Mouse (Mus musculus) MEL (cell line): ENCODE data around the gene Zkscan17. TPM values are rescaled to one million over a fixed set of nuclear protein-coding genes. Genes with fewer than 3 reads are reported as not detected.
"Not testable (repeated sequence)": the region's sequence is repeated elsewhere in the genome, so short reads cannot be mapped to it uniquely, and the experiment has no call there.

ENCODE experiments used
- DNase-seq: peaks from one replicate; pipeline ENCODE4 v3.0.0; 2011; ENCODE audit warnings: low read depth, low spot score
- H3K27ac ChIP-seq: 2 replicates; pipeline ENCODE4 v1.5.1; 2012; ENCODE audit warnings: low read depth, mild to moderate bottlenecking, control low read depth, low read length, moderate library complexity; ENCODE audit not compliant: control insufficient read depth
- H3K27me3 ChIP-seq, 2 experiments: fragments of 150-350 bp in 1 of 2; sonication (generic) in 1 of 2; 2 replicates each; pipeline ENCODE4 v1.6.1; 2012; ENCODE audit warnings: low read length in 2 of 2, mild to moderate bottlenecking in 2 of 2, improper control_type of control experiment in 1 of 2, moderate library complexity in 1 of 2; ENCODE audit not compliant: insufficient read depth in 2 of 2, control insufficient read depth in 1 of 2
- H3K36me3 ChIP-seq, 2 experiments: 2 replicates each; pipeline ENCODE4 v1.6.1; 2012 to 2014; ENCODE audit warnings: low read length in 2 of 2, improper control_type of control experiment in 1 of 2, inconsistent platforms in 1 of 2, mild to moderate bottlenecking in 1 of 2; ENCODE audit not compliant: insufficient read depth in 2 of 2, control insufficient read depth in 1 of 2
- H3K4me1 ChIP-seq, 2 experiments: fragments of 150-350 bp in 1 of 2; sonication (generic) in 1 of 2; 2 replicates each; pipeline ENCODE4 v1.6.1; 2012; ENCODE audit warnings: low read length in 2 of 2, improper control_type of control experiment in 1 of 2, mild to moderate bottlenecking in 1 of 2; ENCODE audit not compliant: insufficient read depth in 2 of 2, control insufficient read depth in 1 of 2
- H3K4me3 ChIP-seq, 2 experiments: fragments of 150-350 bp in 1 of 2; sonication (generic) in 1 of 2; 2 replicates each; pipeline ENCODE4 v1.5.1; 2012; ENCODE audit warnings: low read depth in 2 of 2, low read length in 2 of 2, mild to moderate bottlenecking in 2 of 2, moderate library complexity in 2 of 2, control low read depth in 1 of 2, improper control_type of control experiment in 1 of 2; ENCODE audit not compliant: control insufficient read depth in 1 of 2, insufficient read depth in 1 of 2
- H3K79me2 ChIP-seq: 2 replicates; pipeline ENCODE4 v1.6.1; 2012; ENCODE audit warnings: mild to moderate bottlenecking, low read length, moderate library complexity; ENCODE audit not compliant: control insufficient read depth, poor library complexity, insufficient read depth
- H3K9ac ChIP-seq: 2 replicates; pipeline ENCODE4 v1.6.1; 2012; ENCODE audit warnings: low read depth, mild to moderate bottlenecking, control low read depth, low read length, moderate library complexity; ENCODE audit not compliant: control insufficient read depth, poor library complexity, severe bottlenecking
- H3K9me3 ChIP-seq: fragments of 150-350 bp; sonication (generic); replicated peaks from 2 replicates; pipeline ENCODE4 v1.6.1; 2012; ENCODE audit warnings: mild to moderate bottlenecking, low read length, improper control_type of control experiment, moderate library complexity; ENCODE audit not compliant: insufficient read depth
- BHLHE40 ChIP-seq: IDR thresholded peaks from 2 replicates; pipeline ENCODE4 v1.6.1; 2012; ENCODE audit warnings: low read depth, mild to moderate bottlenecking, inconsistent platforms, low read length, improper control_type of control experiment, borderline replicate concordance
- CTCF ChIP-seq, 3 experiments: IDR thresholded peaks in 2 of 3; conservative IDR thresholded peaks in 1 of 3; 2 replicates each; pipeline ENCODE4 v1.5.1; 2011 to 2012; ENCODE audit warnings: low read length in 3 of 3, low read depth in 2 of 3, mild to moderate bottlenecking in 2 of 3, improper control_type of control experiment in 1 of 3, inconsistent platforms in 1 of 3, mixed read lengths in 1 of 3, moderate library complexity in 1 of 3; ENCODE audit not compliant: control insufficient read depth in 1 of 3, insufficient read depth in 1 of 3, poor library complexity in 1 of 3, severe bottlenecking in 1 of 3
- ELF1 ChIP-seq: IDR thresholded peaks from 2 replicates; pipeline ENCODE4 v1.6.1; 2014; ENCODE audit warnings: low read depth, mild to moderate bottlenecking, inconsistent platforms, low read length, improper control_type of control experiment, moderate library complexity
- EP300 ChIP-seq, 2 experiments: IDR thresholded peaks; 2 replicates each; pipeline ENCODE4 v1.6.1; 2011; ENCODE audit warnings: improper control_type of control experiment in 2 of 2, low read length in 2 of 2, low read depth in 1 of 2, mild to moderate bottlenecking in 1 of 2
- MXI1 ChIP-seq: IDR thresholded peaks from 2 replicates; pipeline ENCODE4 v1.6.1; 2011; ENCODE audit warnings: mild to moderate bottlenecking, low read depth, low read length, improper control_type of control experiment
- MYC ChIP-seq: IDR thresholded peaks from 2 replicates; pipeline ENCODE4 v1.6.1; 2011; ENCODE audit warnings: low read depth, mild to moderate bottlenecking, low read length, improper control_type of control experiment, moderate library complexity
- RCOR1 ChIP-seq: IDR thresholded peaks from 2 replicates; pipeline ENCODE4 v1.6.1; 2012; ENCODE audit warnings: low read depth, mild to moderate bottlenecking, inconsistent platforms, low read length, improper control_type of control experiment
- SIN3A ChIP-seq: IDR thresholded peaks from 2 replicates; pipeline ENCODE4 v1.6.1; 2012; ENCODE audit warnings: low read length, improper control_type of control experiment, inconsistent platforms
- USF2 ChIP-seq, 2 experiments: IDR thresholded peaks; 2 replicates each; pipeline ENCODE4 v1.6.1; 2011 to 2012; ENCODE audit warnings: improper control_type of control experiment in 2 of 2, low read length in 2 of 2, borderline replicate concordance in 1 of 2, inconsistent platforms in 1 of 2, low read depth in 1 of 2, mild to moderate bottlenecking in 1 of 2; ENCODE audit not compliant: insufficient read depth in 1 of 2
- ZKSCAN1 ChIP-seq: IDR thresholded peaks from 2 replicates; pipeline ENCODE4 v1.6.1; 2012; ENCODE audit warnings: low read depth, mild to moderate bottlenecking, inconsistent platforms, low read length, improper control_type of control experiment, moderate library complexity
- ZNF384 ChIP-seq: IDR thresholded peaks from 2 replicates; pipeline ENCODE4 v1.6.1; 2012; ENCODE audit warnings: low read depth, mild to moderate bottlenecking, inconsistent platforms, low read length, improper control_type of control experiment
- polyA plus RNA-seq, 2 experiments: library from polyadenylated mRNA; stranded (reverse) in 1 of 2; unstranded in 1 of 2; fragments of >175 nt in 1 of 2; fragments of >200 nt in 1 of 2; gene quantifications; 2 replicates each; pipeline versions ENCODE4 v1.2.1 to v1.2.4; 2012; ENCODE audit warnings: low replicate concordance in 2 of 2, low read depth in 1 of 2; ENCODE audit not compliant: insufficient read length in 2 of 2, insufficient read depth in 1 of 2, missing spikeins in 1 of 2
- total RNA-seq: library from RNA; depleted of rRNA; stranded (reverse); fragments of 300-350 nt; gene quantifications from 2 replicates; pipeline ENCODE4 v1.2.3, GENCODE M21; 2012; rRNA removed

Gene Zkscan17
- 31.7 and 31.8 TPM in 2 replicates for total RNA-seq
- 10 to 100 TPM in 1 of 2 experiments, not detected in 1; 49.6 TPM for polyA plus RNA-seq

GRCm38 (mm10) chr11:59526472-59527080 lies at the start of gene Zkscan17:
TSS of gene Zkscan17 (minus strand) at chr11:59526751.
- H3K79me2 ChIP-seq, result no peaks in the 10 kb centered on the region
- peaks cover 2% of the 10 kb centered on the region in 2 experiments; a peak in 1 of 4 replicates for H3K27me3 ChIP-seq
- no peaks in the 10 kb centered on the region for H3K9me3 ChIP-seq
- DNase-seq, result peak; percentile 72
- H3K36me3 ChIP-seq, result no peaks in the 10 kb centered on the region
- no peak within 1 kb of the TSS for H3K9ac ChIP-seq
- no peak within 1 kb of the TSS for H3K27ac ChIP-seq
- 0 out of 4 replicates have a peak, but pooled peaks cover 0 to 2% of the 10 kb centered on the region in 2 experiments for H3K4me1 ChIP-seq
- no peak for TF ChIP-seq MXI1
- peak in 1 of 2 experiments; percentile 56; a peak in 1 of 4 replicates for TF ChIP-seq EP300 (IDR thresholded peaks at IDR 0.05; ENCODE audit: low read depth in 1 of 2, low read length in 2 of 2)
- TF ChIP-seq RCOR1, result peak; percentile 90
- no peak for TF ChIP-seq ZKSCAN1
- TF ChIP-seq ZNF384, result peak; percentile 89
- peak; percentile 41; the same call in 1 of the 2 replicates for TF ChIP-seq MYC
- TF ChIP-seq BHLHE40, result no peak
- peak; percentile 20 to 55 (median 32); a peak in 4 of 6 replicates for TF ChIP-seq CTCF (IDR thresholded peaks at IDR 0.05 in 2 of 3, conservative IDR thresholded peaks at IDR 0.05 in 1 of 3; ENCODE audit: control insufficient read depth in 1 of 3, insufficient read depth in 1 of 3, low read depth in 2 of 3, low read length in 3 of 3, poor library complexity in 1 of 3, severe bottlenecking in 1 of 3)
- H3K4me3 ChIP-seq, result no peak within 1 kb of the TSS

GRCm38 (mm10) chr11:59576135-59576534 lies 49.6 kb upstream of the Zkscan17 start, which contains the start of gene Olfr222:
TSS of gene Olfr222 (minus strand) at chr11:59576235.
- H3K9me3 ChIP-seq, H3K4me3 ChIP-seq, H3K27ac ChIP-seq, H3K4me1 ChIP-seq, H3K9ac ChIP-seq, DNase-seq, H3K36me3 ChIP-seq, H3K79me2 ChIP-seq: not testable (repeated sequence)
- peaks cover 6 to 13% of the 10 kb centered on the region in 2 experiments for H3K27me3 ChIP-seq

- H3K79me2 ChIP-seq, result no peaks in the 10 kb centered on the region
- H3K4me3 ChIP-seq, result no peak overlapping the region
- no peaks in the 10 kb centered on the region for H3K4me1 ChIP-seq
- no peak for DNase-seq
- peaks cover 6 to 13% of the 10 kb centered on the region in 2 experiments for H3K27me3 ChIP-seq
- H3K9ac ChIP-seq, result no peak overlapping the region
- no peak overlapping the region for H3K27ac ChIP-seq
- H3K36me3 ChIP-seq, result no peaks in the 10 kb centered on the region
- TF ChIP-seq ELF1, result no peak
- no peak for TF ChIP-seq USF2 (IDR thresholded peaks at IDR 0.05; ENCODE audit: borderline replicate concordance in 1 of 2, insufficient read depth in 1 of 2, low read depth in 1 of 2, low read length in 2 of 2)
- no peak for TF ChIP-seq SIN3A
- no peaks in the 10 kb centered on the region for H3K9me3 ChIP-seq
These were observed 49.2 kb upstream of the Zkscan17 start for GRCm38 (mm10) chr11:59575726-59576125.
